Mouse (Mus musculus) heart, embryonic 16.5 days (tissue): ENCODE results near the gene Timm50. TPM values are rescaled to one million over a fixed set of nuclear protein-coding genes. Genes with fewer than 3 reads are reported as not detected.

Experiments
- ATAC-seq: fragments of 200-750 bp; cut with Nextera tagmentation; replicated peaks from 2 replicates; pipeline ENCODE4 v1.8.0; 2017; ENCODE audit warnings: moderate number of reproducible peaks; ENCODE audit not compliant: insufficient read depth, low FRiP score; ENCODE audit errors: extremely low read depth
- H3K27ac ChIP-seq: fragments of 300-500 bp; sonication (generic); 2 replicates; pipeline ENCODE4 v1.5.1; 2014; ENCODE audit warnings: mild to moderate bottlenecking, low read length, control low read depth, moderate library complexity
- H3K27me3 ChIP-seq: fragments of 300-500 bp; sonication (generic); 2 replicates; pipeline ENCODE4 v1.6.1; 2014; ENCODE audit warnings: low read length, mixed read lengths; ENCODE audit not compliant: control insufficient read depth, insufficient read depth
- H3K36me3 ChIP-seq: fragments of 300-500 bp; sonication (generic); 2 replicates; pipeline ENCODE4 v1.6.1; 2014; ENCODE audit not compliant: control insufficient read depth, insufficient read depth
- H3K4me1 ChIP-seq: fragments of 300-500 bp; sonication (generic); 2 replicates; pipeline ENCODE4 v1.6.1; 2014; ENCODE audit warnings: low read length, mixed read lengths; ENCODE audit not compliant: control insufficient read depth, insufficient read depth
- H3K4me2 ChIP-seq: fragments of 300-500 bp; sonication (generic); 2 replicates; pipeline ENCODE4 v1.6.1; 2014; ENCODE audit warnings: low read depth, mild to moderate bottlenecking, control low read depth, low read length
- H3K4me3 ChIP-seq: fragments of 300-500 bp; sonication (generic); 2 replicates; pipeline ENCODE4 v1.5.1; 2014; ENCODE audit warnings: mild to moderate bottlenecking, control low read depth, low read length
- H3K9ac ChIP-seq: fragments of 300-500 bp; sonication (generic); 2 replicates; pipeline ENCODE4 v1.6.1; 2014; ENCODE audit warnings: low read length, control low read depth
- H3K9me3 ChIP-seq: fragments of 300-500 bp; sonication (generic); replicated peaks from 2 replicates; pipeline ENCODE4 v1.6.1; 2016; ENCODE audit warnings: low read length; ENCODE audit not compliant: control insufficient read depth
- WGBS: fragments of 180-500 bp; shearing (Covaris S2); extraction: QIAGEN DNeasy Blood & Tissue Kit; methylation state at CpG from one replicate; pipeline ENCODE4 v1.1.7; 2014; 5-methylcytosine and 5-hydroxymethylcytosine counted together
- polyA plus RNA-seq: library from polyadenylated mRNA; unstranded; fragments of >200 nt; fragmentation: Nextera tagmentation; extraction: Ambion mirVana; gene quantifications from 2 replicates; pipeline ENCODE4 v1.2.1, GENCODE M21; 2015

The Timm50 gene
- polyA plus RNA-seq, 1 experiment from 2014 or later: 132 TPM

DNA sequence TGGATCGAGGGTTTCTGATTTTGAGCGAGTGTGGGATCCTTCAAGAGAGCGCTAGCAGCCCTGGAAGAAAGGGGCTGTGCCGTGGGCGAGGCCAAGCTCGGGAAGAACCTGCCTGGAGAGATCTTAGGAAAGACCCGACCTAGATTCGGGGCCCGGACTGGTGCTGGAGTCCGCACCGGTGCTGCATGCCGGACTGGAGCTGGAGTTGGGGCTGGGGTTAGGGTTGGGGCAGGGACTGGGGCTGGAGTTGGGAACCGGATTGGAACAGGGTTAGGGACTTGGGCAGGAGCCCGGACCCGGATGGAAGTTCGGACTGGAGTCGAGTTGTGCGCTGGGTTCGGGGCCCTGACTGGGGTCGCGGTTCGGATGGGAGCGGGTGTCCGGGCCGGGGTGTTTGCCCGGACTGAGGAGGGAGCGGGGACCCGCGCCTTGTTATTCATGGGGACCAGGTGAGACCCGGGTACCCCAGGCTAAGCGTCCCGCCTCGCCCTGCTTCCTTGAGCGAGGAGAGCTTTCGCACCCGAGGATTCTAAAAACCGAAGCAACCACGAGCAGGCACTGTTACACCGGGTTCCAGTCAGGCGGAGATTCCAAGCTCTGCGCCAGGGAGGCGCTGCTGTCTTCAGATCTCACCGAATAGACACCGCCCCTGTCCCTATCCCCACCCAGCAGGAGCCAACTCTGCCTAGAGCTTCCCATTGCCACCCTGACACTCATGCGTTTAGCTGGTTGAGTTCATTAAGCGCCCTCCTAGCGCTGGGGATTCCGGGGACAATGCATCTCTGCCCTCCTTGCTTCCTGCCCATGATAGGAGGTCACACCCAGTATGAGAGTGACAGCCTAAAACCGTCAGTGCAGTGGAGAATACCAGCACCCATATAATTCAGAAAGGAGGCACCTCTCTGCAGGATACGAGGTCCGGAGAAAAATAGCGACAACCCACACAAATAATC is 21.0 kb downstream of the Timm50 start, which contains the start of gene Selenov:
TSS of gene Selenov (minus strand) at position 549 of the 953 bp plus-strand sequence.
- 0 out of 2 replicates have a peak, but pooled peaks have one; percentile 56 for ATAC-seq
- H3K4me1 ChIP-seq: peaks cover 11% of the 10 kb centered on the region
- H3K27ac ChIP-seq: no peak within 1 kb of the TSS
- H3K4me3 ChIP-seq: peak within 1 kb of the TSS; percentile 28
- H3K4me2 ChIP-seq: peak within 1 kb of the TSS; percentile 58
- peak within 1 kb of the TSS; percentile 27; the same call in 1 of the 2 replicates for H3K9ac ChIP-seq
- WGBS: 1% methylated on average over 52 of the region's 52 CpGs
- H3K36me3 ChIP-seq: no peaks in the 10 kb centered on the region
- H3K27me3 ChIP-seq: peaks cover 69% of the 10 kb centered on the region
- 0 out of 2 replicates have a peak, but pooled peaks cover 3% of the 10 kb centered on the region for H3K9me3 ChIP-seq

GRCm38 (mm10) chr7:28290165-28290564 is 21.7 kb downstream of the Timm50 start:
- Histone ChIP-seq H3K4me2 (peak overlapping the region; percentile 58), H3K4me1 (peaks cover 11% of the 10 kb centered on the region), H3K9ac (no peak overlapping the region), H3K27me3 (peaks cover 64% of the 10 kb centered on the region), H3K4me3 (peak overlapping the region; percentile 28), H3K36me3 (no peaks in the 10 kb centered on the region), H3K27ac (no peak overlapping the region), H3K9me3 (0 out of 2 replicates have a peak, but pooled peaks cover 3% of the 10 kb centered on the region)
- 2% methylated on average over 18 of the region's 18 CpGs for WGBS
- ATAC-seq: no peak

DNA sequence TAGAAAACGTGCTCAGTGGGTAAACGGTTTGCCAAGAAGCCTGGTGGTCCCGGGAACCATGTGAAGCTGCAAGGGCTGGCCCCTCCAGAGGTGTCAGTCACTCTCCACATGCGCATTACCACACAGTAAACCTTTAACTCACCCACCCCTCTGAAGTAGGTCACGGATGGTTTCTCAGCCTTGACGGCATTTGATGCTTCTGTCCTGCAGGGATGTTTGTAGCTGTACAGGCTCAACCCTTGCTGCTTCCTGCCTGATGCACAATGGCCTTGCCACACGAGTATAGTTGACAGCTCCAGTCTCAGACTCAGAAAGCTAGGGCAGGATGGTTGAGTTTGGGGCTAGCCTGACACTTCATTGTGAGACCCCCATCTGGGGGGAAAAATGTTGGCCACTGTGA is 31.2 kb downstream of the Timm50 start:
- Histone ChIP-seq H3K27ac (no peak overlapping the region), H3K9ac (no peak overlapping the region), H3K27me3 (no peaks in the 10 kb centered on the region), H3K4me1 (no peaks in the 10 kb centered on the region; the same call in 1 of the 2 replicates), H3K36me3 (no peaks in the 10 kb centered on the region), H3K4me3 (no peak overlapping the region), H3K9me3 (no peaks in the 10 kb centered on the region), H3K4me2 (no peak overlapping the region)
- 72% methylated on average over 7 of the region's 7 CpGs for WGBS
- no peak for ATAC-seq

- Histone ChIP-seq H3K4me2 (peak overlapping the region; percentile 88), H3K27me3 (no peaks in the 10 kb centered on the region), H3K4me1 (no peaks in the 10 kb centered on the region; the same call in 1 of the 2 replicates), H3K9me3 (no peaks in the 10 kb centered on the region), H3K36me3 (no peaks in the 10 kb centered on the region), H3K9ac (peak overlapping the region; percentile 99), H3K27ac (no peak overlapping the region), H3K4me3 (peak overlapping the region; percentile 83)
- WGBS: 83% methylated on average over 7 of the region's 7 CpGs
- ATAC-seq: no peak
Measured at GRCm38 (mm10) chr7:28278279-28278652, 33.6 kb downstream of the Timm50 start.

GRCm38 (mm10) chr7:28277615-28278278 is 34.1 kb downstream of the Timm50 start, which contains the start of gene Eid2b:
Gene Eid2b, plus strand, starts transcription at chr7:28277739.
- peak within 1 kb of the TSS; percentile 88 for H3K4me2 ChIP-seq
- H3K9me3 ChIP-seq: no peaks in the 10 kb centered on the region
- 3% methylated on average over 68 of the region's 68 CpGs for WGBS
- H3K4me1 ChIP-seq: no peaks in the 10 kb centered on the region; the same call in 1 of the 2 replicates
- H3K36me3 ChIP-seq: no peaks in the 10 kb centered on the region
- H3K27me3 ChIP-seq: no peaks in the 10 kb centered on the region
- peak within 1 kb of the TSS; percentile 99 for H3K9ac ChIP-seq
- H3K4me3 ChIP-seq: peak within 1 kb of the TSS; percentile 83
- ATAC-seq: peak; percentile 63
- peak within 1 kb of the TSS; percentile 77 for H3K27ac ChIP-seq

GRCm38 (mm10) chr7:28277237-28277614 is 34.6 kb downstream of the Timm50 start:
- no peak overlapping the region for H3K9ac ChIP-seq
- no peak overlapping the region for H3K4me2 ChIP-seq
- no peak overlapping the region for H3K4me3 ChIP-seq

DNA sequence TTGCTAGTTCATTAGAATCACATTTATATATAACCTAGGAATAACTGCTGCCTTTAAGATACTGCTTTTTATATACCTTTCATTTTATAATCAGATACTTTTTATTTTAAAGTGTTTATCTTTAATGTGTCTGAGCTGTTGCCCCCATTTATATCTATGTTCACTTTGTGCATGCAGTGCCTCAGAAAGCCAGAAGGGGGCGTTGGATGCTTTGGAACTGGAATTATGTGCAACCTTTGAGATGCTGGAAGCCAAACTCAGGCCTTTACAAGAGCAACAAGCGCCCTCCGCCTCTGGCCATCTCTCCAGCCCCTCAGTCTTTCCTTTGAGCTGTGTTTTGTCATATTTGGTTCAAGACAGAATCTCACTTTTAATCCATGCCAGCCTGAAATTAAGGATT is 40.1 kb downstream of the Timm50 start:
- ATAC-seq: no peak
- WGBS: 65% methylated on average over 3 of the region's 3 CpGs
- Histone ChIP-seq H3K36me3 (peaks cover 17% of the 10 kb centered on the region; the same call in 1 of the 2 replicates), H3K4me3 (no peak overlapping the region), H3K9ac (no peak overlapping the region), H3K4me2 (no peak overlapping the region), H3K27ac (no peak overlapping the region), H3K27me3 (no peaks in the 10 kb centered on the region), H3K9me3 (no peaks in the 10 kb centered on the region), H3K4me1 (peaks cover 6% of the 10 kb centered on the region)

More at GRCm38 (mm10) chr7:28277237-28277614, 34.6 kb downstream of the Timm50 start:
- no peaks in the 10 kb centered on the region for H3K9me3 ChIP-seq
- peak; percentile 24; the same call in 1 of the 2 replicates for ATAC-seq
- H3K4me1 ChIP-seq: no peaks in the 10 kb centered on the region; the same call in 1 of the 2 replicates
- H3K27me3 ChIP-seq: no peaks in the 10 kb centered on the region
- no peak overlapping the region for H3K27ac ChIP-seq
- 56% methylated on average over 8 of the region's 8 CpGs for WGBS
- H3K36me3 ChIP-seq: peaks cover 2% of the 10 kb centered on the region; the same call in 1 of the 2 replicates

- ATAC-seq: no peak
- Histone ChIP-seq H3K36me3 (peaks cover 17% of the 10 kb centered on the region; the same call in 1 of the 2 replicates), H3K9me3 (no peaks in the 10 kb centered on the region), H3K27ac (no peak overlapping the region), H3K4me1 (peaks cover 6% of the 10 kb centered on the region), H3K4me2 (no peak overlapping the region), H3K4me3 (no peak overlapping the region), H3K27me3 (no peaks in the 10 kb centered on the region), H3K9ac (no peak overlapping the region)
- 92% methylated on average over 12 of the region's 12 CpGs for WGBS
Measured at GRCm38 (mm10) chr7:28269355-28269754, 42.5 kb downstream of the Timm50 start.
